Mouse (Mus musculus) bone marrow macrophage, adult 2 months (primary cell): ENCODE results near the gene Gimap5. TPM values are rescaled to one million over a fixed set of nuclear protein-coding genes. Genes with fewer than 3 reads are reported as not detected.

ENCODE experiments used
- H3K27ac ChIP-seq: 2 replicates; pipeline ENCODE4 v1.5.1; 2012; ENCODE audit warnings: low read depth, low read length; ENCODE audit not compliant: insufficient read depth
- H3K4me1 ChIP-seq: 2 replicates; pipeline ENCODE4 v1.6.1; 2012; ENCODE audit warnings: low read length; ENCODE audit not compliant: control insufficient read depth, insufficient read depth
- H3K4me3 ChIP-seq: 2 replicates; pipeline ENCODE4 v1.5.1; 2012; ENCODE audit warnings: mild to moderate bottlenecking, low read length, moderate library complexity; ENCODE audit not compliant: insufficient read depth
- CTCF ChIP-seq: IDR thresholded peaks from 2 replicates; pipeline ENCODE4 v1.5.1; 2012; ENCODE audit warnings: low read depth, mild to moderate bottlenecking, low read length, moderate library complexity
- POLR2A ChIP-seq: IDR thresholded peaks from 2 replicates; pipeline ENCODE4 v1.6.1; 2012; ENCODE audit warnings: mild to moderate bottlenecking, low read depth, low read length, borderline replicate concordance
- polyA plus RNA-seq: library from polyadenylated mRNA; stranded (reverse); fragments of >200 nt; gene quantifications from 2 replicates; pipeline ENCODE4 v1.2.4, GENCODE M21; 2012; ENCODE audit not compliant: missing spikeins, insufficient read depth, insufficient read length

Gimap5 gene
- polyA plus RNA-seq, 1 experiment: not detected

GRCm38 (mm10) chr6:48801897-48802296, 55.9 kb downstream of the Gimap5 start:
- no peak overlapping the region for H3K27ac ChIP-seq
- TF ChIP-seq POLR2A: no peak
- no peak for TF ChIP-seq CTCF
- H3K4me3 ChIP-seq: no peak overlapping the region
- no peaks in the 10 kb centered on the region for H3K4me1 ChIP-seq

- Histone ChIP-seq H3K4me1 (no peaks in the 10 kb centered on the region), H3K4me3 (no peak overlapping the region), H3K27ac (no peak overlapping the region)
- TF ChIP-seq CTCF (no peak), POLR2A (no peak)
These were observed 57.5 kb downstream of the Gimap5 start for GRCm38 (mm10) chr6:48803406-48804051.

Other genes starting within 250 kb of the Gimap5 start
- 1.2 TPM in 1 of 2 replicates, not detected in the other for gene Atp6v0e2, start 208.6 kb upstream of the Gimap5 start, polyA plus RNA-seq
- gene Lrrc61, start 191.4 kb upstream of the Gimap5 start, polyA plus RNA-seq: 17.3 and 19.1 TPM in 2 replicates
- gene Rarres2, start 173.4 kb upstream of the Gimap5 start, polyA plus RNA-seq: not detected in 2 replicates
- not detected in 2 replicates for gene Gm45021, start 156.6 kb upstream of the Gimap5 start, polyA plus RNA-seq
- 10.7 and 13.3 TPM in 2 replicates for gene Repin1, start 152.3 kb upstream of the Gimap5 start, polyA plus RNA-seq
- not detected in 2 replicates for gene Gm44965, start 152.3 kb upstream of the Gimap5 start, polyA plus RNA-seq
- gene Zfp775, start 144.1 kb upstream of the Gimap5 start, polyA plus RNA-seq: 2.9 TPM in 2 replicates
- gene AI854703, start 119.4 kb upstream of the Gimap5 start, polyA plus RNA-seq: 0.15 TPM in 1 of 2 replicates, not detected in the other
- gene Gimap8, start 99.0 kb upstream of the Gimap5 start, polyA plus RNA-seq: not detected in 2 replicates
- gene Gimap9, start 70.1 kb upstream of the Gimap5 start, polyA plus RNA-seq: not detected in 2 replicates
- gene Gimap4, start 61.6 kb upstream of the Gimap5 start, polyA plus RNA-seq: 0.40 TPM in 1 of 2 replicates, not detected in the other
- gene Gimap6, start 38.0 kb upstream of the Gimap5 start, polyA plus RNA-seq: 0.46 TPM in 1 of 2 replicates, not detected in the other
- not detected in 2 replicates for gene Gm28053, start 27.6 kb upstream of the Gimap5 start, polyA plus RNA-seq
- gene Gimap7, start 27.6 kb upstream of the Gimap5 start, polyA plus RNA-seq: not detected in 2 replicates
- not detected in 2 replicates for gene Gimap1, start 7.1 kb upstream of the Gimap5 start, polyA plus RNA-seq
- gene Gimap3, start 24.7 kb downstream of the Gimap5 start, polyA plus RNA-seq: not detected in 2 replicates
- gene Tmem176a, start 94.7 kb downstream of the Gimap5 start, polyA plus RNA-seq: 376 and 481 TPM in 2 replicates
- gene Tmem176b, start 95.3 kb downstream of the Gimap5 start, polyA plus RNA-seq: 992 and 1,024 TPM in 2 replicates
- gene Aoc1, start 126.7 kb downstream of the Gimap5 start, polyA plus RNA-seq: not detected in 2 replicates
- not detected in 2 replicates for gene 1600015I10Rik, start 183.7 kb downstream of the Gimap5 start, polyA plus RNA-seq
- gene Doxl2, start 228.8 kb downstream of the Gimap5 start, polyA plus RNA-seq: not detected in 2 replicates
- not detected in 2 replicates for gene Svs1, start 240.7 kb downstream of the Gimap5 start, polyA plus RNA-seq